Mouse (Mus musculus) heart, adult 2 months (tissue): ENCODE results near the gene Ranbp3. TPM values are rescaled to one million over a fixed set of nuclear protein-coding genes. Genes with fewer than 3 reads are reported as not detected.

Experiments used
- DNase-seq, 2 experiments: peaks; one replicate each; pipeline ENCODE4 v3.0.0; 2021
- H3K27ac ChIP-seq: fragments of 200-600 bp; 2 replicates; pipeline ENCODE4 v1.8.1; 2022
- H3K27me3 ChIP-seq: fragments of 200-500 bp; 2 replicates; pipeline ENCODE4 v1.6.1; 2012; ENCODE audit warnings: mild to moderate bottlenecking, low read length, inconsistent platforms, mixed read lengths; ENCODE audit not compliant: control insufficient read depth, insufficient read depth
- H3K36me3 ChIP-seq: fragments of 200-500 bp; 2 replicates; pipeline ENCODE4 v1.6.1; 2012; ENCODE audit warnings: low read length, inconsistent platforms; ENCODE audit not compliant: control insufficient read depth, insufficient read depth
- H3K4me1 ChIP-seq: fragments of 200-500 bp; 2 replicates; pipeline ENCODE4 v1.6.1; 2011; ENCODE audit warnings: low read length; ENCODE audit not compliant: control insufficient read depth, insufficient read depth
- H3K4me3 ChIP-seq: fragments of 200-600 bp; 2 replicates; pipeline ENCODE4 v1.8.1; 2022
- H3K79me2 ChIP-seq: fragments of 200-500 bp; replicated peaks from 2 replicates; pipeline ENCODE4 v1.6.1; 2012; ENCODE audit warnings: mild to moderate bottlenecking, inconsistent platforms, low read length, moderate library complexity, mixed read lengths; ENCODE audit not compliant: control insufficient read depth, insufficient read depth
- H3K9ac ChIP-seq: fragments of 200-500 bp; 2 replicates; pipeline ENCODE4 v1.6.1; 2012; ENCODE audit warnings: low read depth, mild to moderate bottlenecking, control low read depth, inconsistent platforms, low read length, mixed read lengths
- CTCF ChIP-seq: fragments of 200-600 bp; IDR thresholded peaks from 2 replicates; pipeline ENCODE4 v1.8.1; 2022; ENCODE audit warnings: antibody characterized with exemption, mild to moderate bottlenecking, moderate library complexity
- EP300 ChIP-seq: fragments of 200-500 bp; IDR thresholded peaks from 2 replicates; pipeline ENCODE4 v1.6.1; 2011; ENCODE audit warnings: low read depth, low read length, control low read depth; ENCODE audit not compliant: insufficient read depth
- POLR2A ChIP-seq: fragments of 200-500 bp; IDR thresholded peaks from 2 replicates; pipeline ENCODE4 v1.6.1; 2011; ENCODE audit warnings: mild to moderate bottlenecking, low read depth, low read length, control low read depth; ENCODE audit not compliant: insufficient read depth
- WGBS: fragments of 180-500 bp; shearing (Covaris S2); methylation state at CpG from one replicate; pipeline ENCODE4 v1.1.7; 2018; 5-methylcytosine and 5-hydroxymethylcytosine counted together
- intact Hi-C: fragments of 180-260 bp; cut with DNase I; formaldehyde crosslinking; loops from one replicate; pipeline ENCODE4 v1.15.1; 2025
- polyA plus RNA-seq: library from polyadenylated mRNA; depleted of rRNA; stranded (reverse); fragments of >200 nt; gene quantifications from 2 replicates; pipeline ENCODE4 v1.2.3, GENCODE M21; 2012
- total RNA-seq, 2 experiments: library from RNA; stranded (reverse); gene quantifications; 2 replicates each; pipeline ENCODE4 v1.2.3; 2021

The Ranbp3 gene
- total and polyA plus RNA-seq, 3 experiments = 37.6 to 40.6 (median 37.7) TPM

DNA sequence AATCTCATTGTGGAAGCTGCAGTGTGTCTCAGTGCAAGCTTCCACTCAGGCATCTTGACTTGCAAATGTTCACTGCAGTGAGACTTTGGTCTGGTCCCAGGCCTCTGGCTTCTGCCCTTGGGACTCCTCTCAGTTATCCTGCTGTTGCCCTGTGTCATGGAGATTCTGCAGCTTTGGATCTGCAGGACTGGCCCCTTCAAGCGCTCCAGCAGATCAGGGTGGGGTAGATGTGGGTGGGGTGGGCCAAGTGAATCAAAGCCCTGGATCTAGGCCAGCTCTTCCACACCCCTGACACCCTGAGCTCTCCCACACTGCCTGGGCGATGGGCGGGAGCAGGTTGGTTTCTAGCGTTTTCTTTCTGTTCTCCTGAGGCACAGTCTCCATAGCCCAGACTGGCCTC, 41.3 kb upstream of the Ranbp3 start:
- Histone ChIP-seq H3K27ac (no peak overlapping the region), H3K9ac (no peak overlapping the region), H3K79me2 (no peaks in the 10 kb centered on the region), H3K27me3 (no peaks in the 10 kb centered on the region), H3K4me3 (no peak overlapping the region), H3K4me1 (peaks cover 4% of the 10 kb centered on the region), H3K36me3 (no peaks in the 10 kb centered on the region)
- intact Hi-C loops = no loop called here
- TF ChIP-seq POLR2A (no peak), EP300 (no peak), CTCF (no peak)
- DNase-seq = no peak
- 41% methylated on average over 4 of the region's 4 CpGs for WGBS

DNA sequence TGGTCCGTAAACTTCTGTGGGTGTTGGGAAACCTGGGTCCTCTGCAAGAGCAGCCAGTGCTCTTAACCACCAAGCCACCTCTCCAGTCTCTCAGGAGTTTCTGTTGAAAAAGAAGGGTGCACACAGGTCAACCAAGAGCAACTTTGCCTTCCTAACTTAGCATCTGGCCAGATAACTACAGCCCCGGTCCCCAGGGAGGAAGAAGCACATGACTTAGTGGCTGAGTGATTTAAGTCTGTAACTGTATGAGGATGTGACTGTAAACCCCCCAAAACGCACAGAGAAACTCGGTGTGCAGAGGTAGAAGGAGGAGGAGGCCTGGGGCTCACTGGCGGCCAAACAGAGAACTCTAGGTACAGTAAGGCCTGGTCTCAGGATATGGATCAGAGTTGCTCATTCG, 39.1 kb upstream of the Ranbp3 start:
- intact Hi-C loops = no loop called here
- H3K4me1 ChIP-seq = no peaks in the 10 kb centered on the region
- no peaks in the 10 kb centered on the region for H3K79me2 ChIP-seq
- no peak overlapping the region for H3K4me3 ChIP-seq
- H3K27ac ChIP-seq = no peak overlapping the region
- H3K9ac ChIP-seq = no peak overlapping the region
- no peak for TF ChIP-seq POLR2A
- no peaks in the 10 kb centered on the region for H3K36me3 ChIP-seq
- WGBS = 73% methylated on average over 6 of the region's 6 CpGs
- no peak for DNase-seq
- no peaks in the 10 kb centered on the region for H3K27me3 ChIP-seq

DNA sequence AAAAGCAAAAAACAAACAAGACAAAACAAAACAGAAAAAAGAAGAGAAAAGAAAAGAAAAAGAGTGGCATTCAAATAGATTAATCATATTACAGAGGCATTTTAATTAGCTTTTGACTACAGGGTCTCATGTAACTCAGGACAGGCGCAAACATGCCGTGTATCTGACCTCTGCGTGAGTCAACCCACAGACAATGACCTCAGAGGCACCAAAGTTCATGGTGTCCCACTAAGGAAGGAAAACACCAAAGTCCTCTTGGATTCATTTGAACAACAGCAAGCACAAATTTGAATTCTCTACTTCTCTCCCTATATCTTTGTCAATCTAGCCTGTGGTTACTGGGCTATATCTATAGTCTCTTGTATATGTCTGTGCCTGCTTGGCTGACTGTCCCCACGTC, 29.9 kb upstream of the Ranbp3 start:
- Histone ChIP-seq H3K4me3 (no peak overlapping the region), H3K27ac (no peak overlapping the region), H3K9ac (no peak overlapping the region), H3K4me1 (no peaks in the 10 kb centered on the region), H3K36me3 (no peaks in the 10 kb centered on the region), H3K79me2 (no peaks in the 10 kb centered on the region), H3K27me3 (no peaks in the 10 kb centered on the region)
- DNase-seq = no peak
- intact Hi-C loops = no loop called here
- 76% methylated on average over 4 of the region's 4 CpGs for WGBS
- TF ChIP-seq EP300 (no peak), CTCF (no peak), POLR2A (no peak)

DNA sequence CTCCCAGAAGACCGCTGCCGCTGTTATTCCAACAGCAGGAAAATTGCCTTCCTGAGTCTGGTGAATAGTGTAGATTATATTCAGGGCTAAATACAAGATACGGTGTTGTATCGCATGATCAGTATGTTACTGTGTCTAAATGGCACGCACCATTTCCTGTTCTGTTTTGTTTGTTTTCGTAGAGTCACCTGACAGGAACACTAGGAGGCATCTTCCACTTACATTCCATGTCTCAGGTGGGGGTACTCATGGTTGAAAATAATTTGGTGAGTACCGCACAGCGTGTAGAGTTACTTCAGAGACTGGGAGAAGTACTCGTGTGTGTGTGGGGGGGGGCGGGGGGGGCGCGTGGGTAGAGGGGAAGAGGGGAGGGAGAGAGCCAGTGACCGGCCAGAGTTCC, 25.5 kb upstream of the Ranbp3 start:
- Histone ChIP-seq H3K9ac (no peak overlapping the region), H3K27ac (no peak overlapping the region), H3K4me3 (no peak overlapping the region), H3K27me3 (no peaks in the 10 kb centered on the region), H3K79me2 (no peaks in the 10 kb centered on the region), H3K36me3 (no peaks in the 10 kb centered on the region), H3K4me1 (no peaks in the 10 kb centered on the region)
- intact Hi-C loops = no loop called here
- 28% methylated on average over 12 of the region's 13 CpGs for WGBS
- DNase-seq = no peak
- TF ChIP-seq POLR2A (no peak), EP300 (no peak), CTCF (no peak)

DNA sequence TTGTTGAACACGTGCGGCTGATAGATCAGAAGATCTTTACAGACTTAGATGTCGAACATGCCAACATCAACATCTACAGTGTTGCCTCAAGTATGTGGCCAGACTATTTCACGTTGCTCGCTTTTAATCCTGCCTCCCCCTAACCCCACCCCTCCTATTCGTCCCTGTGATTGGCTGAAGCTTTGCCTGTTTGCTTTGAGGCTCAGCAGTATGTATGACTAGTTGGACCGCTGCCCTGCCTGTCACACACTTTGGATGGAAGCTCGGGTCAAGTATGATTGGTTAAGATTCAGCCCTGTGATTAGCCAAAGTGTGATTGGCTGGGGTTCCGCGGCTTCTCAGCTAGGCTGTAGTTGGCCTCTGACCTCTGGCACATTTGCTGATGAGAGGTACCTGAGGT, 21.3 kb upstream of the Ranbp3 start:
- Histone ChIP-seq H3K4me3 (no peak overlapping the region), H3K9ac (no peak overlapping the region), H3K36me3 (no peaks in the 10 kb centered on the region), H3K4me1 (no peaks in the 10 kb centered on the region), H3K27me3 (no peaks in the 10 kb centered on the region), H3K79me2 (no peaks in the 10 kb centered on the region), H3K27ac (no peak overlapping the region)
- DNase-seq = no peak
- WGBS = 26% methylated on average over 10 of the region's 10 CpGs
- intact Hi-C loops = no loop called here
- TF ChIP-seq CTCF (no peak), EP300 (no peak), POLR2A (no peak)

DNA sequence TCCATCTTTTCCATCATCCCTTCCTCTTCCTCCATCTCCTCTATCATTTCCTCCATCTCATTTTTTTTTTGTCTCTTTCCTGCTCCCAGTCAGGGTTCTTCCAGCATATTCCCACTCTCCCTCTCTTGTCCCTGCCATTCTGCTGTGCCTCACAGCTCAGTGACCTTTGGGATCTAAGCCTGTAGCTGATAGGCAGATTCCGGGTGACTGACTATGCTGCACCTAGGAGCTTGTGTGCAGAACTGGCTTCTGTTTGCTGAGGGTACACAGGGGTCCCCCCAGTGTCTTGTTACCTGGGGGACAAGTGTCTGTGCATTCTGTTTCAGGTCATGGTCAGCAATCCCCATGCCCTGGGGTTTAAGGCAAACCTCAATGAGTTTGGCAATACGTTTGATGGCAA, 18.3 kb upstream of the Ranbp3 start:
- no peak for DNase-seq
- TF ChIP-seq CTCF (no peak), EP300 (no peak), POLR2A (no peak)
- no peaks in the 10 kb centered on the region for H3K36me3 ChIP-seq
- H3K4me3 ChIP-seq = no peak overlapping the region
- no peaks in the 10 kb centered on the region for H3K79me2 ChIP-seq
- intact Hi-C loops = no loop called here
- H3K27me3 ChIP-seq = no peaks in the 10 kb centered on the region
- no peaks in the 10 kb centered on the region for H3K4me1 ChIP-seq
- WGBS = 85% methylated on average over 2 of the region's 2 CpGs
- no peak overlapping the region for H3K9ac ChIP-seq
- H3K27ac ChIP-seq = no peak overlapping the region
